Mouse (Mus musculus): ENCODE measurements at regions not wholly inside any gene's neighbourhood (a gene's known extent, or its start where the extent isn't known, plus 50 kb on each side); places are given as distances from the start of the nearest gene placed in this dataset.
A peak's percentile ranks its signal among the peaks of the same experiment; 100 is the strongest.

GRCm38 (mm10) chrX:72761511-72761910 lies 63.5 kb upstream of the Gabrq start:
- DNase-seq: peak; percentile 75
